Mouse (Mus musculus) intestine, postnatal 0 days (tissue): ENCODE measurements around the gene BC025920. TPM values are rescaled to one million over a fixed set of nuclear protein-coding genes. Genes with fewer than 3 reads are reported as not detected.

ENCODE experiments used
- ATAC-seq: fragments of 200-750 bp; cut with Nextera tagmentation; 2 replicates; pipeline ENCODE4 v1.8.0; 2017; ENCODE audit warnings: mild to moderate bottlenecking, moderate TSS enrichment, moderate library complexity
- H3K27ac ChIP-seq: fragments of 300-500 bp; sonication (generic); 2 replicates; pipeline ENCODE4 v1.5.1; 2014; ENCODE audit warnings: mild to moderate bottlenecking, low read depth, low read length, moderate library complexity
- H3K27me3 ChIP-seq: fragments of 300-500 bp; sonication (generic); replicated peaks from 2 replicates; pipeline ENCODE4 v1.6.1; 2014; ENCODE audit warnings: low read length, mixed read lengths; ENCODE audit not compliant: control insufficient read depth, insufficient read depth
- H3K36me3 ChIP-seq: fragments of 300-500 bp; sonication (generic); 2 replicates; pipeline ENCODE4 v1.6.1; 2014; ENCODE audit warnings: mild to moderate bottlenecking, moderate library complexity; ENCODE audit not compliant: control insufficient read depth, insufficient read depth
- H3K4me1 ChIP-seq: fragments of 300-500 bp; sonication (generic); replicated peaks from 2 replicates; pipeline ENCODE4 v1.6.1; 2014; ENCODE audit warnings: antibody characterized with exemption, low read length, mixed read lengths; ENCODE audit not compliant: control insufficient read depth, insufficient read depth
- H3K4me2 ChIP-seq: fragments of 300-500 bp; sonication (generic); replicated peaks from 2 replicates; pipeline ENCODE4 v1.6.1; 2014; ENCODE audit warnings: low read depth, mild to moderate bottlenecking, moderate library complexity
- H3K4me3 ChIP-seq: fragments of 300-500 bp; sonication (generic); 2 replicates; pipeline ENCODE4 v1.5.1; 2014; ENCODE audit warnings: low read depth, low read length
- H3K9ac ChIP-seq: fragments of 300-500 bp; sonication (generic); 2 replicates; pipeline ENCODE4 v1.6.1; 2014; ENCODE audit warnings: mild to moderate bottlenecking, low read depth, low read length
- H3K9me3 ChIP-seq: fragments of 300-500 bp; sonication (generic); 2 replicates; pipeline ENCODE4 v1.6.1; 2016; ENCODE audit warnings: mixed run types; ENCODE audit not compliant: control insufficient read depth
- CTCF ChIP-seq: sonication (generic); IDR thresholded peaks from 2 replicates; pipeline ENCODE4 v1.5.1; 2016; ENCODE audit warnings: low read depth, mild to moderate bottlenecking, control low read depth, antibody characterized with exemption, moderate library complexity
- WGBS: fragments of 180-500 bp; shearing (Covaris S2); extraction: QIAGEN DNeasy Blood & Tissue Kit; methylation state at CpG from one replicate; pipeline ENCODE4 v1.1.7; 2014; 5-methylcytosine and 5-hydroxymethylcytosine counted together
- polyA plus RNA-seq: library from polyadenylated mRNA; unstranded; fragments of >200 nt; fragmentation: Nextera tagmentation; extraction: Ambion mirVana; gene quantifications from 2 replicates; pipeline ENCODE4 v1.2.1, GENCODE M21; 2015

The BC025920 gene
- polyA plus RNA-seq, 1 experiment from 2014 or later: 0.20 TPM

DNA sequence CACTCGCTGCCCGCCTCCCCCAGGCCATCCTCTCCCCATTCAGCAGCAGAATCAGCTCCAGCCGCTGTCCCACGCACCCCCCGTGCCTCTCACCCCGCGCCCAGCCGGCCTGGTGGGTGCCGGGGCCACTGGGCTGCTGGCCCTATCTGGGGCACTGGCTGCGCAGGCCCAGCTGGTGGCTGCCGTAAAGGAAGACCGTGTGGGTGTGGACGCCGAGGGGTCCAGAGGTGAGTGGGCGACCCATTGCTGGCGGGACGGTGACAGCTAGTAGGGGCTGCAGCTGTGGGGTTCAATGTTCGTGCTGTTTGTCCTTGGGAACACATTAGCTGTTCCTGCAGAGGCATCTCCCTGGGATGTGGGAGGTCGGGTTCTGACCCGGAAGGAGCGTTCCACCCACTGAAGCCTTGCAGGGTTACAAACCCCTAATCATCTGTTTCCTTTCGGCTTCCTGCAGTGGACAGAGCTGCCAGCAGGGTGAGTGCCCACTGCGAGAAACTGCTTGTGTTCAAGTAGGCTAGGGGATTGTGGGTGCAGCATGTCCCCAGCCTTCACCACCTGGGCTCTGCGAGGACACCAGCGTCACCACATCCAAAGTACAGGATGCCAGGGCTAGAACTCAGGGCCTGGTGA lies 25.5 kb upstream of the BC025920 start:
- TF ChIP-seq CTCF: peak; percentile 45; the same call in 1 of the 2 replicates
- no peaks in the 10 kb centered on the region for H3K9me3 ChIP-seq
- 64% methylated on average over 25 of the region's 25 CpGs for WGBS
- H3K9ac ChIP-seq: no peak overlapping the region
- H3K4me3 ChIP-seq: no peak overlapping the region
- ATAC-seq: no peak
- 0 out of 2 replicates have a peak, but pooled peaks cover 3% of the 10 kb centered on the region for H3K4me1 ChIP-seq
- no peak overlapping the region for H3K27ac ChIP-seq
- H3K27me3 ChIP-seq: no peaks in the 10 kb centered on the region; the same call in 1 of the 2 replicates
- no peaks in the 10 kb centered on the region for H3K36me3 ChIP-seq
- no peak overlapping the region for H3K4me2 ChIP-seq

DNA sequence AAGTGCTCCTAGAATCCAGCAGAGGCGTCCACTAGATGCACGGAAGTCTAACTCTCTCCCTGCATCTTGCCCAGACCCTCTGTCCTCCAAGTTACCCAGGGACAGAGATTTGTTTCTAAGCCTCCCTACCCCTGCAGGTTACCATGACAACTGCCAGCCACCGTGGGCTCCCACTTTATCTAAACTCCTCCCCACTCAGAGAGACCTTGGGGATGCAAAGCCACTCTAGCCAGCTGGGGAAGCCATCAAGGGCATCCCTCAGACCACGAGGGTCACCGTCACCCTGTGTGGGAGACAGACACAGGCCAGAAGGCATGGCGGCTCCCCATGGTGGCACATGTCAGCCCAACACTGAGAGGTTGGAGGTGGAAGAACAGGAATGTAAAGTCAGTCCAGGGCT lies 22.7 kb upstream of the BC025920 start:
- 67% methylated on average over 6 of the region's 6 CpGs for WGBS

DNA sequence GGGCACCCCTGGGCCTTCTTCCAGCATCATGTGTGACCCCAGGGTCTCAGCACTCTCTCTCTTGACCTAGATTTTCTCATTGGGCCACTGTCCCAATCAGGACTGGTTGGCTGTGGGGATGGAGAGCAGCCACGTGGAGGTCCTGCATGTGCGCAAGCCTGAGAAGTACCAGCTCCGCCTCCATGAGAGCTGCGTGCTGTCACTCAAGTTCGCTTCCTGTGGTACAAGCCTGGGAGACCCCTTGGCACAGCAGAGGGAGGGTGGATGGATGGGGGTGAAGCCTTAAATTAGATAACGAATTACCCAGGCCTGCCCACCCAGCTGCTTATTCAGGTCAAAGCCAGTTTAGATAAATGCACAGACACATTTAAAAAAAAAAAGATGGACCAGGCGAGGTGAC lies 17.3 kb upstream of the BC025920 start:
- H3K36me3 ChIP-seq: 0 out of 2 replicates have a peak, but pooled peaks cover 4% of the 10 kb centered on the region
- TF ChIP-seq CTCF: no peak
- no peak overlapping the region for H3K4me3 ChIP-seq
- 76% methylated on average over 7 of the region's 7 CpGs for WGBS
- no peak overlapping the region for H3K9ac ChIP-seq
- H3K9me3 ChIP-seq: no peaks in the 10 kb centered on the region
- no peak overlapping the region for H3K4me2 ChIP-seq
- H3K27me3 ChIP-seq: no peaks in the 10 kb centered on the region
- no peaks in the 10 kb centered on the region for H3K4me1 ChIP-seq
- H3K27ac ChIP-seq: no peak overlapping the region
- ATAC-seq: no peak

More for the DNA sequence above, 22.7 kb upstream of the BC025920 start:
- H3K36me3 ChIP-seq: 0 out of 2 replicates have a peak, but pooled peaks cover 4% of the 10 kb centered on the region
- H3K27ac ChIP-seq: no peak overlapping the region
- TF ChIP-seq CTCF: no peak
- H3K4me3 ChIP-seq: no peak overlapping the region
- H3K4me2 ChIP-seq: no peak overlapping the region
- no peaks in the 10 kb centered on the region for H3K27me3 ChIP-seq
- H3K9me3 ChIP-seq: no peaks in the 10 kb centered on the region
- no peak for ATAC-seq
- no peak overlapping the region for H3K9ac ChIP-seq
- no peaks in the 10 kb centered on the region for H3K4me1 ChIP-seq

DNA sequence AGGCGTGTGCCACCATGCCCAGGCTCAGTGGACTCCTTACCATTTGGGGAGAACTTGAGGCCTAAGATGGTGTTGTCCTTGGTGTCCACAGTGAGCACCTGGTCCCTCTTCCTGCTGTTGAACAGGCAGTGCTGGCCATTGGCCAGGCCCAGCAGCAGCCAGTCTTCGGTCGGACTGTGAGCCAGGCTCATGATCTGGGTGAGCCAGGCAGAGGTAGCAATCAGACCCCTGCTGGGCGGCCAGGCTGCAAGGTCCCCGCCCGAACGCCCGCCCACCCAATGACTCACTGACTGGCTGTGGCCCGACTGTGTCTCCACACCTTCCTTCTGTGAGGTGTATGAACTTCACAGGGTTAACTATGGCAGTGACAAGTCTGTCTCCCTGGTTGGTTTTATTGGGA lies 14.2 kb upstream of the BC025920 start:
- peaks cover 2% of the 10 kb centered on the region; the same call in 1 of the 2 replicates for H3K4me1 ChIP-seq
- TF ChIP-seq CTCF: no peak
- no peak overlapping the region for H3K27ac ChIP-seq
- 0 out of 2 replicates have a peak, but pooled peaks cover 4% of the 10 kb centered on the region for H3K36me3 ChIP-seq
- H3K9me3 ChIP-seq: no peaks in the 10 kb centered on the region
- no peak for ATAC-seq
- no peaks in the 10 kb centered on the region for H3K27me3 ChIP-seq
- no peak overlapping the region for H3K9ac ChIP-seq
- no peak overlapping the region for H3K4me2 ChIP-seq
- H3K4me3 ChIP-seq: no peak overlapping the region
- WGBS: 58% methylated on average over 9 of the region's 9 CpGs

DNA sequence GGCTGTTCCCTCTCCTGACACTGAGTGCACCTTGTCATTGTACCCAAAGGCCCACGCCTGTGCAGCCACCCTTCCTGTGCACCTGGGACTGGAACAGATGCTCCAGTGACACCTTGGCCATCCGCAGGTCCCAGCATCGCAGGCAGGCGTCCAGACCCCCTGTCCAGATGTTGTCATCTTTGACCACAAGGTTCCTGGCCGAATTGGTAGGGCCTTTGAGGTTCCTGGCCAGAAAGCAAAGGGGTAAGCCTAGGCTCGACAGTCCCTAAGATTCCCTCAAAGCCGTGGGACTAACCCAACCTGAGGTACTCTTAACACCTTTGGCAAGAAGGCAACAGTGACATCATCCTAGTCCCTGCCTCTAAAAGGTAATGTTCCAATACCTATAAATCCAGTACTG lies 13.4 kb upstream of the BC025920 start:
- Histone ChIP-seq H3K4me3 (no peak overlapping the region), H3K4me1 (peaks cover 2% of the 10 kb centered on the region; the same call in 1 of the 2 replicates), H3K27me3 (no peaks in the 10 kb centered on the region), H3K9ac (no peak overlapping the region), H3K36me3 (0 out of 2 replicates have a peak, but pooled peaks cover 4% of the 10 kb centered on the region), H3K4me2 (no peak overlapping the region), H3K9me3 (no peaks in the 10 kb centered on the region), H3K27ac (no peak overlapping the region)
- WGBS: 85% methylated on average over 7 of the region's 7 CpGs
- TF ChIP-seq CTCF: no peak
- ATAC-seq: no peak

DNA sequence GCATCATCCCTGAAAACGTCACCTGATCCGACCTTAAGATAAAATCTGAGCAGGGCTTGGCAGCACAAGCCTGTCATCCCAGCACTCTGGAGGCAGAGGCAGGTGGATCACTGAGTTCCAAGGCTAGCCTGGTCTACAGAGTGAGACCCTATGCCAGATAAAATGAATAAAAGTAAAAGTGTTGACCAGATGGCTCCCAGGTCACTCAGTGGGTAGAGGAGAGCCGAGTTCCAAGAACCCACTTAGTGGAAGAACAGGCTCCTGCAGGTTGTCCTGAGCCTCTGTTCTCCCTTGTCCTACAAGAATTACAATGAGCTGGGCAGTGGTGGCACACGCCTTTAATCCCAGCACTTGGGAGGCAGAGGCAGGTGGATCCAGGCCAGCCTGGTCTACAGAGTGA lies 12.8 kb upstream of the BC025920 start:
- H3K9ac ChIP-seq: no peak overlapping the region
- no peaks in the 10 kb centered on the region for H3K36me3 ChIP-seq
- H3K4me2 ChIP-seq: no peak overlapping the region
- no peak for TF ChIP-seq CTCF
- H3K4me3 ChIP-seq: no peak overlapping the region
- peaks cover 2% of the 10 kb centered on the region; the same call in 1 of the 2 replicates for H3K4me1 ChIP-seq
- 67% methylated on average over 4 of the region's 4 CpGs for WGBS
- H3K9me3 ChIP-seq: no peaks in the 10 kb centered on the region
- no peak overlapping the region for H3K27ac ChIP-seq
- no peak for ATAC-seq
- H3K27me3 ChIP-seq: no peaks in the 10 kb centered on the region
